Mouse (Mus musculus): ENCODE results near the gene Taf3.

- TF ChIP-seq GATA1 (IDR thresholded peaks at IDR 0.05; ENCODE audit: low read length) (no peak), TAL1 (IDR thresholded peaks at IDR 0.05; ENCODE audit: low read length) (no peak)
Measured at GRCm38 (mm10) chr2:9875220-9875619, 173.2 kb downstream of the Taf3 start.
